Mouse (Mus musculus) adrenal gland, postnatal 14 days (tissue): ENCODE data around the gene Map3k20. TPM values are rescaled to one million over a fixed set of nuclear protein-coding genes. Genes with fewer than 3 reads are reported as not detected.

Experiments
- DNase-seq: peaks from one replicate; pipeline ENCODE4 v3.0.0; 2021; ENCODE audit warnings: mixed read lengths
- total RNA-seq: library from RNA; stranded (reverse); gene quantifications from 2 replicates; pipeline ENCODE4 v1.2.3, GENCODE M21; 2021

The Map3k20 gene
- total RNA-seq, 1 experiment from 2014 or later, result 33.5 TPM

DNA sequence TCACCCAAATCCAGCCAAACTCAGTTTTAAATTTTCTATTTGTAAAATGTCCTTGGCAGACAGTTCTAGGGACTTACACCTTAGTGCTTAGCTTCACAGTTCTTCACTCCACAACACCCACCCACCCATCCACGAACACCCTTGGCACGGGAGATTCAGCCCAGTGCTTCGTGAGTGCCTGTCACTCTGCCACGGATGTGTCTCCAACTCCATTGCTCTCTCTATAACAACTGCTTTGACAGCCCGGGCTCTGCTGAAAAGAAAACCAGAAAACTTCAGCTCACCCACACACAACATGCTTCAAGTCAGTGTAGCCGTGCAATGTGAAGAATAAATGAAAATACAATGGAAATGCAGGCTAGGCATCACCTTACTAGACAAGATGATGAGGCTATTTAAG lies 97.2 kb downstream of the Map3k20 start:
- no peak for DNase-seq

DNA sequence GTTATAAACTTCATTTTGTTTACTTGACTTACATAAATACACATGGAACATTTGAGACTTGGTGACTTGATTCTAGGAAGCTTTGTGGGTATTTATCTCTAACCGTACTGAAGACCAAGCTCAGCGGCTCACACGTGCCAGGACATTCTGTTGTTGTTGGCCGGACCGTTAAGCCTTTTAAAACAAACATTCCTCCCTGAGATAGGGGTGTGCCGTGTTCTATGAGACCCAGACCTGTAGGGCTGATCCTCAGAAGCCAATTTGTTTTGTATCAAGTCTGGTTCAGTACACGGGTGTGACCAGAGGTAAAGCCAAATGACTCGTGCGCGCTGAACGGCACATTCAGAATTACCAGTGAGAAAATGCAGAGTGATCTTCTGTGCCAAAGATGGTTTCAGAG lies 97.9 kb downstream of the Map3k20 start:
- no peak for DNase-seq

DNA sequence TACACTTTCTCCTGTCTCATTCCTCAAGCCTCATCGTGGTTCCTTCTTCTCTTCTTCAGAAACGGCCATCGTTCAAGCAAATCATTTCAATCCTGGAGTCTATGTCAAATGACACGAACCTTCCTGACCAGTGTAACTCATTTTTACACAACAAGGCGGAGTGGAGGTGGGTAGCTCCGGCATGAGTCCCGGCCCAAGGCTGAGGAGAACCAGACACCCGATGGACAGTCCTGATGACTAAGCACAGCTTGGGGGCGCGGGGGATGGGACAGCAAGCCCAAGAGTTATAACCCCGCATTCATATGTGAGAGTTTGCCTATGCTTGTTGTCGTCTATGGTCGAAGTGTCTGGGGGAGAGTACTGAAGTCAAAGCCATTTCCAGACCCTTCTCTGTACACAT lies 104.0 kb downstream of the Map3k20 start:
- peak; percentile 66 for DNase-seq

DNA sequence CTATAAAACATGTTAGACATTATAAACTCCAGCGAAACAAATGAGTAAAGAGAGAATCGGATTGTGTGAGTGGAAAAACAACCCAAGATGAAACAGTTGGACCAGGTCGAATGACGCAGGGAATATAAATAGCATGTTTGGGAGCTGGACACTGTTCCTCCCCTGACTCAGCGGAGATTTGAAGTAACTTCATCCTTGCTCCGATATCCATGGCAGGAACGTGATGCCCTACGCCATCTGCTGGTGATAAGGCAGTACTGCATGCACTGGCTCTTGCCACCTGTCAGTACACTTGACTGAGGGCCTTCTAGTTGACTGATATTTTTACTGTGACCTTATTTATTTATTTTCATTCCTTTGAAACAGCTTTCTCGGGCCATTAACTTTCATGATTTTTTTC lies 104.5 kb downstream of the Map3k20 start:
- peak; percentile 89 for DNase-seq

DNA sequence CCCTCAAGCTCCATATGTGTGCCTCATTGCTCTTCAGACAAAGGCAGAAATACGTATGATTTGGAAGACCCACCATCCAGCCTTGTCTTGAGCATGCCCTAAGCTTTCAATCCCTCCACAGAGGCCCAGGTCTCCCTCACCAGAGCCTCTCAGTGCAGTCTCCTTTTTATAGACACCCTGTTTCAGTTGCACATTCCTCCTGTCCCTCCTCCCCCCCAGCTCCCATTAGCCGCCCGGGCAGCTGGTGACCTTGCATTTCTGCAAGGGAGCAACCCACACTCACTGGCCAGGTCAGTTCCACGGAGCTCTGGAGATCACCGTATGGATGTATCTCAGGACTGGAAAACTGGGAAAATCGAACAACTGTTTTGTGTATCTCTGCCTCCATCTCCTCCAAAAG lies 105.0 kb downstream of the Map3k20 start:
- DNase-seq, result peak; percentile 53

DNA sequence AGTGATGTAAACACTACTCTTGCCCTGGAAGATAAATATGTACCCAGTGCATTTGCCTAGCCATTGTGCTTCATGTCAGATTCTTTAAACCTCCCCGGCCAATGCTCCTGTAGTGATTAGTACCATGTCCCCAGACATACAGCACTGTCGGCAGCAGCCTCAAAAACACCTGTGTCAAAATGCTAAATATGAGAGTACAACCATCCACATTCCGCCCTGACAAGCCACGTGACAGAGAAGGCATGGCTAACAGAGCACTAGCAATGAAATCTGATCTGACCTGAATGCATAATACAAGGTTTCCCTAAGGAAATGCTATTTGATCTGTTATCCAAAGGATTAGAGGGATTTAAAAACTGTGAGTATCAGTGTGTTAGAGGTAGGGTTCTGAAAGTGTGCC lies 105.6 kb downstream of the Map3k20 start:
- DNase-seq, result no peak

DNA sequence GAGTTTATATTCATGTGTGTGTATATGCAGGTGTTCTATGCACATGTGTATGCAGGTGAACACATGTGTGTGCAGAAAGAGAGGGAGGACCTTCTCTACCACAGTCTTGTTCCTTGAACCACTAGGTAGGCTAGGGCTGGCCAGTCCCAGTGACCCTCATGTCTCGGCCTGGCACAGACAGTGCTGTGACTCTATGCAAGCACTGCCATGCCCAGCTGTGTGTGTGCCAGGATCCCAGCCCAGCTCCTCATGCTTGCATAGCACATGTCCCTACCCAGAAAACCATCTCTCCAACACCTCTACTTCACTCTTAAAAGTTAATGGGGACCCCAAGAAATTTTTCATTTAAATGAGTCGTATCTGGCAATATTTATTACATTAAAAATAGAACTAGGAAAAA lies 106.3 kb downstream of the Map3k20 start:
- no peak for DNase-seq

DNA sequence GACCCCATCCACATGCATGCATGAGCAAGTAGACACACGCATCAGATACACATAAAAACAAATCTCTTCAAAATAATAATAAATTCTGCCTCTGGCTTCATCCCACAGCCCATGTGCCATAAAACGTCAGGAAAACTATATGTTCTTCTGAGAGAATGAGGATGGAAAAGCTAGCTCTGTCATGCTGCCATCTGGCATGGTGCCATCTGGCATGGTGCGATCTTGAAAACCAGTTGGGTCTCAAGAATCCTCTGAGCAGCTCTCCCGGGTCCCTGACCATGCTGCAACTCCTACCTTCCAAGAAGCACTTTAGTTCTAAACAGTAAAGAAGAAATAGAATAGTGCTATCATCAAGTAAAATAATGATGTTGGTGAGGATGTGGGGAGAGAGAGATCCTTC lies 106.9 kb downstream of the Map3k20 start:
- DNase-seq, result no peak

DNA sequence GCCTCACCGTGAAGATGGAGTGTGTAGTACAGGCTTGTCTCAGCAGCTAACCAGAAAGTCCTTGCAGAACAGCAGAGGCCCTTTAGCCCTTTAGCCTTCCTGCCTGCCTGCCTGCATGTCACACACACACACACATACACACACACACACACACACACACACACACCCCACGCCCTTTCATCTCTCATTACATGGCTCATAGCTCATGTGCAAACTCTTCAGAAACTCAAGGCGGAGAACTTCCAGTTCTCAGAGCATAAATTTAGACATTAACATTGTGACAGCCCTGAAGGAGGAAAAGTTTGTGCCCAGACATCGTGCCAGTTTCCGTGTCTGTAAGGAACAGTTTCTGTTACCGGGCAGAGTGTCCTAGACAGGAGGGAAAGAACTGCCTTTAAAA lies 111.5 kb downstream of the Map3k20 start:
- no peak for DNase-seq

DNA sequence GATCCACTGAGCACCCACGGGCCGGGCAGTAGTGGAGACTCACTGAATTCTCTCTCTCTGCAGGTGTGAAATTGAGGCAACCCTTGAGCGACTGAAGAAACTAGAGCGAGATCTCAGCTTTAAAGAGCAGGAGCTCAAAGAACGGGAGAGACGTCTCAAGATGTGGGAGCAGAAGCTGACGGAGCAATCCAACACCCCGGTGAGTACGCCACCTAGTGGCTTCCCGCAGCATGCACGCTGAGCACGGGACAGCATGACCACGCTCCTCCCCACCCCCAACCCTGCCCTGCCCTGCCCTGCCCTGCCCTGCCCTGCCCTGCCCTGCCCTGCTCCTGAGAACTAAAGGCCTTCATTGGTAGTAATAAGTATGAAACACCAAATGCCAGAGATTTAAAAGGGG lies 112.8 kb downstream of the Map3k20 start:
- peak; percentile 89 for DNase-seq

DNA sequence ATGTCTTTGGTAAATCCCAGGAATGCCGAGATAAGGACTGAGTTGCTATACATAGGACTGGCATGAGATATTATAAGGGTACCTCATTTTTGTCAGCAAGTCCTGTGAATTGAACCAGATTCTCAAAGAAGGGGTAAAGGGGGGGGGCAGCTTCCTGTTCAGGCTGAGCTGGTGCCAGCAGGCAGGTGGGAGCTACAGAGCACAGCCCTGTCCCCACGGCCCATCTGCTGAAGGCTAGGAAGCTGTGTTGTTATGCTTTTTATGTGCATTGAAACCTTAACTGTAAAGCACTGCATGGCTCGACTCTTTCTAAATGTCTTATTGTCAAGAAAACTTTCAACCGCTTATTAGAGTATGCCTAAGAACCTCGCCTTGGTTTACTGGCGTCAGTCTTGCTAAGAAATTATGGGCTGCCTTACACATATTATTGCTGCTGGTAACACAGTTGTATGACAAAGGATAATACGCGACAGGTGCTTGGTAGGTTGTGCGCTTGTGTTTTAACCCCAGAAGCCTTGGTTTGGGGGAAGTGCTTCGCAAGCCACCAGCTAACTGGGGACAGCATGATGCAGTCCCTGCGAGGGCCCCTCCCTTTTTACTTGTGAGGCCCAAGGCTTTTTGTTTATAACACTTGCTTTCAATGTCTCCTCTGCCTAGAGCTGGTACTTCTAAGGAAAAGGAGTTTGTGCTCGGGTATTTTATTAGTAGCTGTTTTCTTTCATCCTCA lies 114.2 kb downstream of the Map3k20 start:
- DNase-seq, result no peak

DNA sequence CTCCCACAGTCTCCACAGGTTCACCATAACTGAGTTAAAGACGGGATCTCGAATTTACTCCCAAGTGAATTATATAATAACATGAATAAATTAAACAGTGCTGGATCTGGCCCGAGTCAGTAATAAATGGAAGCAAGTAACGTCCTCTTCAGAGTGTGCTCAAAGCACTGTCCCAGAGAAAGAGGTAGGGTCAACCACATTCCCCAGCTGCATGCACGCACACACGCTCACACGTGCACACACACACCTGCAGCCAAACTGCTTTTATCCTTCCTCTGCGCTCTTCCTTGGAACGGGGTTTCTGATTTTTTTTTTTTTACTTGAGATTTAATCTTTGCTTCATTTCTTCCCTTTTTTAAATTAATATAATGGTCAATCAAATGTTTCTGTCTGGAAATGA lies 115.9 kb downstream of the Map3k20 start:
- no peak for DNase-seq

DNA sequence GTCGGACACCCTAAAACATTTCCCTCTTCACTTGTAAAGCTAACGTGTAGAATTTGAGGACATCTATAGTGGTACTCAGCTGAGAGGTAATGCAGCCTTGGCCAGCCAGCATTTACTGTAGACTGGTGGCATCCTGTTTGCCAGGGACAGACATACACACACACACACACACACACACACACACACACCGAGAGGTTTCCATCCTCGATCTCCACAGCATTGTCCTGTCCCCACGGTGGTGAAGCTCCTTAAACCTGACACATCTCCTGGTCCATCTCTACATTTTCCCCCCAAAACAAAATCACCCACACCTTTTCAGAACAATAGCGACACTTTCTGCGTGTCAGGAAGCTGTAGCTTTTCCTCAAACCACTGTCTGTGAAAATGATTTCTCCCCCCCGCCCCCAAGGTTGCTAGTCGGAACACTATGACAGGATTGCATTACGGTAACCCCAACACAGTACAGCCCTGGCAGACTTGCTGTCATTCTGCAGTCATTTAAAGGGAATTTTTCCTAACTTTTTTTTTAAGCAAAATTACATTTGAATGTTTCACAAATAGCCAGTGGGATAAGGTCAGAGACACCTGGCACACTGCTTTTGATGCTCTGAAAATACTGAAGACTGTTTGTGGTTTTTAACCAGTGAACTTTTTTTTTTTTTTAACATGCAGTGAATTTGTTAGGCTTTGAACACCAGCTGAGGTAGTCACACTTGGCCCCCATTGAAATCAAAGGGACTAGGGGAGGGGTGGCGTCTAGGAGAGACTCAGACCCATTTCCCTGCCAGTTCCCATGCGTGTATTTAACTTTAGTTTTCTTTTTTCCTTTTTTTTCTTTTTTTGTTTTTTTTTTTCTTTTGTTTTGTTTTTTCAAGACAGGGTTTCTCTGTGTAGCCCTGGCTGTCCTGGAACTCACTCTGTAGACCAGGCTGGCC lies 120.5 kb downstream of the Map3k20 start:
- no peak for DNase-seq

DNA sequence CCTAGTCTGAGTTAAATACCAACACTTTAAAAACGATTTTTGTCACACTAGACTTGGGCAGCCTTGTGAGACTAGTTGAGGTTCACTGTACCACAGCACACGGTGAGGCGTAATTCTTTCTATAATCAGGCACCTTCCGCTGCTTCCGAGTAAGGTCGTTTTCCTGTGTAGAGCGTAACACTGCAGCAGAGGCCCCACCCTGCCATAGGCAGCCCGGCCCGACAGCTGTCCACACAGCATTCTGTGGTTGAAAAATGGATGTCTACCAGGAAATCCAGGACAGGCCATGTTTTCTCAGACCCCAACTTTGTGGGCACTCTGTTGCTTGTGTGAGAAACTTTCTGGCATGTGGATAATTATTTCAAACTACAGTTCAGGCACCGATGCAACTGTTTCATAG lies 121.3 kb downstream of the Map3k20 start:
- DNase-seq, result no peak

DNA sequence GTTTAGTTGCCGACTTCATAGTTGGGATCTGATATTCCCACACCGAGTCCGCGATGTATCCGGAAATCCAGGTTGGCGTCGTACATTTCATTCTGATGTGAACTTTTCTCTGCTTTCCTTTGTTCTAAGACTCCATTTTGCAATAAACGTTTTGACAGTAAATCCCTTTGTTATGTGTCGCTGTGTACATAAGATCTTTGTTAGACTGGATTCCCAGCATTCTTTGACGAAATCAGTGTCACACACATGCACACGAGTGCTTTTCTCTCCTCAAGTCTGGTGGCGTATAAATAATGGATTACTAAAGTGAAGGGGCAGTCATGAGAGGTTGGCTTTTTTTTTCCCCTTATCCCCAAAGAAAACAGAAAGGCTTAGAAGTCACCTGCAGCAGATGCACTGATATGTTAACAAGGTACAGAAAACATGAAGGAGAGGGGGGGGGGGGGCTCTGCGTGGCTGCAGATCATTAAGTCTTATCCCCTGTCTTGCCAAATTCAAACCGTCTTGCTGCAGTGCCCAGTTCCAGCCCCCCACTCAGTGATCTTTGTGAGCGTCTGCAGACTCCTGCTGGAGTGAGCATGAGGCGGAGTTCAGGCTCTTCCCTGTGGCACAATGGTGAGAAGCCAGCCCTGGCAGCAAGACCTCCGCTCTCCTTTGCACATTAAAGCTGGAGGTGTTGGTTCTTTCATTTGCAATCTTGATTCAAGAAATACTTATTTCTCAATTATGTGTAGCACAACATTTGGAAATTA lies 122.1 kb downstream of the Map3k20 start:
- no peak for DNase-seq

DNA sequence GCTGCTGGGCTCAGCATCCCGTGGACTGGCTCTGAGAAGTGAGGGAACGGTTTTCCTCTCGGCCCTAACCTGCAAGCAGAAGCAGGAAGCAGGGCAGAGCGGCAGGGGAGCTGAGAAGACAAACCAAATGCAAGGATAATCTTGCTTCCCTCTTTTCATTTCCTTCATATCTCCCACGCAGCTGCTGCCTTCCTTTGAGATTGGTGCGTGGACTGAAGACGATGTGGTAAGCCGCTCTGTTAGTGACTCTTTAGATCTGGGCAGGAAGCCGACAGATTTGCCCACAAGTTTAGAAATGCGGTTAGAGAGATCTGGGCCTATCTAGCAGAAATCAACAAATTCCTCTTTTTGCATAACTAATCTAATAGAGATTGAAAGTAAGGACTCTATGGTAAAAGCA lies 124.5 kb downstream of the Map3k20 start:
- no peak for DNase-seq

DNA sequence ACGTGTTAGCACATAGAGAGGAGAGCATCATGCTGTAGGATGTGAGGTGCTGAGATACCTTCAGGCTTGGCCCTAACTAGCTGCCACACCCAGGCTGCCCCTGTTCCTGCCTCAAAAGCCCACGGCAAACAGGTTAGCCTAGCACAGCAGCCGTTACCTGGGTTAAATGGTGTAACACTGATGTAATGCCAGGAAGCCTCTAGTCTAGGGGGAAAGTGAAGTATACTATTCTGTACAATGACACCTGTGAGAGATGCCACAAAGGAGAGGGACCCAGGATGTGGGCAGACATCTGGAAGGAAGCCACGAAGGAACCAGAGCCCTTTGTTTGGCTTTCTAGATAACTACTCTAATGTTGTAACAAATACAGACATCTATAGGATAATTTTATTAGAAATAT lies 126.8 kb downstream of the Map3k20 start:
- no peak for DNase-seq

DNA sequence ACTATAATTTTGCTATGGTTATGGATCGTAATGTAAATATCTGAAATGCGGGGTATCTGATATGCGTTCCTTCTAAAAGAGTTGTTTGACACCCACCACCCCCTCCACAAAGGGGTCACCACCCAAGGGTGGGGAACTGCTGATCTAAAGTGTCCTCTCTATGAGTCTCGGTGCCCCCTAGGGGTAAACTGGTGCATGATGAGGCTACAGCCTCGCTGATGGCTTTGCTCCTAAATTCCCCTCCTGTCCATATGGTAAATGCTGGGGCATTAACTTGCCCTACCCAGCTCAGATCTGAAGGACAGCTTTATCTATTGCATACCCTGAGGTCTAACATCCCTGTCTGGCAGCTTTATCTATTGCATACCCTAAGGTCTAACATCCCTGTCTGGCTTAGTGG lies 130.0 kb downstream of the Map3k20 start:
- no peak for DNase-seq

DNA sequence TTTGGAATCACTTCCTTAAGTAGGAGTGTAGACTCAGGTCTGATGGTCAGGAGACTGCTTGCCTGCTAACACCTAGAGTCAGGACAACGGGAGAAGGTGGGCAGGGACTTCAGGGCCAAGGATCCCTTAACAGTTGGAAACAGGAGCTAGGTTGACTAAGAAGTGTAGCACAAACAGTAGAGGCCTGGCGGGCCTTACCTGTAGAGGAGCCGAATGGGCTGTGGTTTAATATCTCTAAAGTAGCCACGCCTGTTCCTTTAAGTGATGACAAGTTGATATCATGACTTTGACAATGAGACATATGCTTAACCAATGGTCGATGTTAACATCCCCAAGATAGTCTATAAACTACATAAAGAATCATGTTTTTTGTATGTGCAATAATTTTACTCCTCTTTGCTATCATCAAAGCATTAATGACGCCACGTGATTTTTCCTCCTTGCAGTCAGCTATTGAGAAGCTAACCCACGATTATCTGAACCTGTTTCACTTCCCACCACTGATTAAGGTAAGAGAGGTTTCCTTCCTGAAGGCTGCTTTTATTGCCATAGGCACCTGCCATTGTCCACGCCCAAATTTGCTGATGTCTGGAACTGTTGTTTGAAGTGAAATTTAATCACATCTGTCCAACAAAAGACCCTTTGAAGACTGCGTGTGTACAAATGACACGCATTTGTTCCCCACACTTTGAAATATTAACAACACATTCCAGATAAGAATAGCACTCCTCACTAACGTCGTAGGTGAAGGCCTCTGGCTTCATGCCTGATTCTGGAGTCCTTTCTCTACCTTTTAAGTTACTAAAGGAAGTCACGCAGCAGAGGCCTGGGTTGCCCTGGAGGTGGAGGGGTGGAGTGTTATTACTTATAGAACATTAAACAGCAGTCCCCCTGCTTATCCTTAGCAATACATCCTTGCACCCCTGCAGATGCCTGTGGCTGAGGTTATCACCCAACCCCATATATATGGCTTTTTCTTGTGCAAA lies 131.0 kb downstream of the Map3k20 start:
- no peak for DNase-seq

DNA sequence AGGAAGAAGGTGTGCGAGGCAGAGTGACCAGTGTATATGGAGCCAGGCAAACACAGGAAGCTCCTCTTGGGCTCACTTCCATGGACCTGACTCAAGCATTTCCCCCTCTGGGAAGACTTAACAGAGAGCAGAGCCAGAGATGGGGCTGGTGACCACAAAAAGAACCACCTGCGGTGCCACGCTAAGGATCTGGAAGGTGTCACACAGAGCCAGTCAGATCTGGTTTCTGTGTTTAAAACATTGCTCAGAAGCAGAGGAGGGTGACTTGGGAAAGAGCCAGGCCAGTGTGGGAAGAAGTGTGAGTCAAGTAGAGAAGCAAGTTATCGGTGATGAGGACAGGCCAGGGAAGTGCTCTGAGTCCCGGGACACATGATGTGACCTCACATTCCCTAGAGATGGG lies 135.1 kb downstream of the Map3k20 start:
- no peak for DNase-seq

DNA sequence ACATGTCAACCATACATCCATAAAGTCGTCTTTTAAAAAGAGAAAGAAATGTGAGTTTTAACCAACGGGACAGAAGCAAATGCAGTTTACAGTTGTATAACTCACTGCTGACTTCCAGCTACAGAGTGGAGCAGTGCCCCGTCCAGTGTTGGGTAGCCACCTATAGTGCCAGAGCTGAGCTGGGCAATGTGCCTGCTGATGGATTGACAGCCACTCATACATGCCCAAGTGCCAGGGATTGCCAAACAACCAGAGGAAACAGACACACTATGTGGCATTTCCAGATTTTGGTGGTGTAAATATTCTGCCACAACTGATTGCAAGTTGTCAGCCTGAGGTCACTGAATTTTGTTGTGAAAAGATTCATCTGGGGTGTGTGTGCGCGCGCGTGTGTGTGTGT lies 139.2 kb downstream of the Map3k20 start:
- DNase-seq, result no peak

DNA sequence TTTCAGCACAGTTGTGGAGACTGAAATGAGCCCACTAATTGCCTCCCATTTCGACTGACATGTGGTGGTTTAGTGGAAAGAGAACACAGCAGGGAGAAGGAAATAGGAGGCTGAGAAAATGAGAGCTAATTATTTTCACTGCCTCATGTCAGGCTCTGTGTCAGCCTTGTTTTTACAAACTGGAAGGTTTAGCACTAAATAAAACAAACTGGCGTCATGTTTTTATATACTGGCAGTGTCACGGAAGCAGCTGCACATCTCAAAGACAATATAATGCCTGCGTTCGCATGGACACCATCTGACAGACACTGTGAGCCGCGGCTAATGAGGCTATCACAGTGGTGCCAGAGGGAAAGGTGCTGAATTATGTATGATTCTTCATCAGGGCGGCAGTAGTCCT lies 141.3 kb downstream of the Map3k20 start:
- no peak for DNase-seq
